Mouse (Mus musculus) adrenal gland, adult 2 months (tissue): ENCODE results near the gene Med27. TPM values are rescaled to one million over a fixed set of nuclear protein-coding genes. Genes with fewer than 3 reads are reported as not detected.
A peak's percentile ranks its signal among the peaks of the same experiment; 100 is the strongest.

Experiments used
- DNase-seq: peaks from one replicate; pipeline ENCODE4 v3.0.0; 2021
- long read RNA-seq: library from polyadenylated mRNA; stranded (forward); transcript quantifications from one replicate; pipeline ENCODE4 v2.0.0, GENCODE M21; 2021
- polyA plus RNA-seq: library from polyadenylated mRNA; depleted of rRNA; stranded (reverse); fragments of >200 nt; gene quantifications from 2 replicates; pipeline ENCODE4 v1.2.3, GENCODE M21; 2012; rRNA removed
- total RNA-seq, 2 experiments: library from RNA; stranded (reverse); gene quantifications; 2 replicates each; pipeline ENCODE4 v1.2.3; 2021

The Med27 gene
- total RNA-seq, result 10 to 100 TPM; 25.8 to 28.1 TPM
- 54.7 and 63.0 TPM in 2 replicates for polyA plus RNA-seq
- long read RNA-seq, transcript Med27-201 (8 exons, 1,254 nt), result major isoform, 19 of 26 reads
- long read RNA-seq, partial matches to known transcripts, result 3 of 26 reads
- long read RNA-seq, other reads (novel, unspliced or antisense), result 2 of 26 reads

DNA sequence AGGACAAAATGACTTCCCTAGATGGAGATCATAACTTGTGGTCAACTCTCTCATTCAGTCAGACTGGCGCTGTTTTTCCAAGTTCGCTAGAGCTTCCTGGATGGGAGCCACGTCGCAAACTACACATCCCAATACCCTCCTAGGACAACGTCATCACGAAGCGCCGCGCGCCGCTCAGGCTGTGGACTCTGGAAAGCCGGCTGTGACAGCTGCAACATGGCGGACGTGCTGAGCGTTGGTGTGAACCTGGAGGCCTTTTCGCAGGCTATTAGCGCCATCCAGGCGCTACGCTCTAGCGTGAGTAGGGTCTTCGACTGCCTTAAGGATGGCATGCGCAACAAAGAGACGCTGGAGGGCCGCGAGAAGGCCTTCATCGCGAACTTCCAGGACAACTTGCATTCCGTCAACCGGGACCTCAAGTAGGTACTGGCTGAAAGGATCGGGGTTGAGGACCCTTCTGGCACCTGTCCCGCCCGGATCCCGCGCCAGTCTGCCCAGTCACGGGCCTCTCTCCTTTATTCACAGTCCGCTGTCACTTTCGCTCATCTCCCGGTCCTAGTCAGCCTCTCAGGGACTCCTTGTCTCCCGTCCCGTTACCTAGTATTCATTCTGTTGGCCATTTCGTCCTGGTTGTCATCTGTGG, at the start of gene Med27:
Med27 (plus strand) TSS at position 191 of the 643 bp plus-strand sequence.
- DNase-seq, result peak; percentile 96

DNA sequence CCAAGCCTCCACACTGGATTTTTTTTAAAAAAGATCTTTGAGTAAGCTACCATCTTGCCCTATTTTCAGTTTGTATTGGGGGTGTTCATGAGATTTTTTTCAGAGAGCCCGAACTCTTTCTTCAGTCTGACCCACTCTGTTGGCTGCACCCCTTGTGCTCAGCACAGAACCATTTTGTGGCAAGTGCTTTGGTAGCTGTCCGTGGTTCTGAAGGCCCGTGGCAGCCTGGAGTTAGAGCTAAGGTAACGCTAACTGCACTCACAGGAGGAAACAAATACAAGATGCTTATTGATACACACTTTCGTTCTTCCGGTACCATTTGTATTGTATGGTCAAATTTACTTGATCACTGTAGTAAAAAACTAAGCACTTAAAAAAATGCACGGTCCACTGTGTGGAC, 36.7 kb upstream of the Med27 start:
- DNase-seq, result peak; percentile 22

DNA sequence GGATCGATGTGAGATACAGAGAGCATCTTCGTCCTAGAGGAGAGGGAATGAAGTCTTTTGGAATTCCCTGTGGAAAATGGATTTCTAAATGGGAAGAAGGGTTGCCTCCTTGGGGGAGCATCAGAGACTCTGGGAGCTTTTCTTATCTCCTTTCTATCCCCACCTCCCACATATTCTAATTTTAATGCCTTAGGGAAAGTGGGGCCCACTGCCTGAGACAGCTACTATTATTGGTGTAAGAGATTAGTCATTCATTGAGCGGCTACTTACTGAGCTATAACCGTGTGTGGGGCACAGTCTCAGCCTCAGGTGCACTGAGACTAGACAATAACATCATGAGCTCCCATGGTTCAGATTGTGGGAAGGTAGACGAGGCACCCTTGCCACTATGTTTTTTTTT, 34.6 kb upstream of the Med27 start:
- no peak for DNase-seq

DNA sequence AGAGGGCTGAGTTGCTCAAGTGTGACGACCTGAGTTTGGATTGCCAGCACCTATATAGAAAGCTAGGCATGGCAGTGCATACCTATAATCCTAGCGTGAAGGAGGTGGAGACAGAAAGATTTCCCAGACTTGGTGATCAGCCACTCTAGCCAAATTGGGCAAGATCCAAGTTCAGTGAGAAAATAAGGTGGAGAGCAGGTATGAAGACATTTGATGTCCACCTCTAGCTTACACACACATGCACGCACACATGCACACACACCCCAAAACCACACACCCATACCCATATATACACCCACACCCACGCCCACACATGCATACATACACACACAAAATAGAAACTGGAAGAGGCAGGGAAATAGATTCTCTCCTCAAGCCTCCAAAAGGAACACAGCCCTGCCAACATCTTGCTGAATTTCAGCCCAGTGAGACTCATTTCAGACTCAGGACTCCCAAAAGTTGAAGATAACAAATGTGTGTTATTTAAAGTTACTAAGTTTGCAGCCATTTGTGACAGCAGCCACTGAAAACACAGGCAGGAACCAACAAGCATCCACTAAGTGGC, 28.6 kb upstream of the Med27 start:
- DNase-seq, result no peak

DNA sequence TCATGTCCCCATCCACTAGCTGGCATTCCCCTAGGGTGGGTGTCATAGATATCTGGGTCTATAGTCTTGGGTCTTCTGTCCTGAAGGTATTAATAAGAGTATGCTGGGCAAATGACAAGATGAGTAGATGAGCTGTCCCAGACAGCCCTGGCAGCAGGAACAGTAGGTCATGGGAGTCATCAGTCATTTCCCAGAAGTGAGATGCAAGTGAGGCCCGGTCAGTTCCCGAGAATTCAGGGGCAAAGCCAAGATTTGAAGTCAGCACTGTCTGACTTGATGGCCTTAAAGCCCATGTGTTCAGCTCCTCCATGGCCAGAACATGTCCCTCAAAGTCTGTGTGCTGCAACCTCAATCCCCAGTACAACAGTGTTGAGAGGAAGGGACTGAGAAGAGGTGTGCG, 28.0 kb upstream of the Med27 start:
- peak; percentile 55 for DNase-seq

DNA sequence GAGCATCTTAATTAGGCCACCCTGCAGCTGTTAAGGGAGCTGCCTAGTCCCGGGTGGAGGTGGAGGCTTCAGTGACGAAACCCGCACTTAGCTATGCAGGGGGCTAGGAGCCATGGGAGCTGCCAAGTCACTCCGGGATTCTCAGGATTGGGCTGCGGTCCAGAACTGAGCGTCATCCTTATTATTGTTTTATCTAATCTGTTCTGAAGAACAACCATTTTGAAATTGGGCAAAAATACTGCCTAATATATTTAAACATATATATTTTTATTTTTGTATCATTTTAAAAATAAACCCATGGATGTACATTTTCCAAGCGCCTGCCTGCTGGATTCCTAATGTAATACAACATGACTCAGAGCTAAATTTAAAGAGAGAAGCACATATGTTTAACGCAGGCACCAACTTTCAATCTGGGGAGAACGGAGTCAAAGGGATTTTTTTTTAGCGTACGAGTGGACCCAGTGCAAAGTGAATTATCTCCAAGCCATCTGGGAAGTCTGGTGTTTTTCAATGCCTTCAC, 26.3 kb upstream of the Med27 start:
- no peak for DNase-seq

DNA sequence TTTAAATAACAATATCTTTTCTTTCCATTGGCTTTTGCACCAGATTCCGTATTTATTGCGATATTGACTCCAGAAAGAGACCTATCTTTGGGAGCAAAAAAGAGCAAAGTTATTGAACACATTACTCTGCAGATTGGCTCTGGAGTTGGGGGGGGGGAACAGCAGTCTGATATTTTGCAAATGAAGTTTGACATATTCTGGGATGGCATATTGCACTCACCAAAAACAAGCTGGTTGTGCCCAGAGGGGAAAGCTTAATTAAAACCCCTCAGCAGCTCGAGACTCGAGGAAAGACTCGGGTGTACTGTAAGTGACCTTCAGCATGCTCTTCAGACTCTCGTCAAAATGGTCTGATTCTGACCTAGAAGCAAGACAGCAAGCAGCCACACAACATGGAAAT, 25.8 kb upstream of the Med27 start:
- no peak for DNase-seq

DNA sequence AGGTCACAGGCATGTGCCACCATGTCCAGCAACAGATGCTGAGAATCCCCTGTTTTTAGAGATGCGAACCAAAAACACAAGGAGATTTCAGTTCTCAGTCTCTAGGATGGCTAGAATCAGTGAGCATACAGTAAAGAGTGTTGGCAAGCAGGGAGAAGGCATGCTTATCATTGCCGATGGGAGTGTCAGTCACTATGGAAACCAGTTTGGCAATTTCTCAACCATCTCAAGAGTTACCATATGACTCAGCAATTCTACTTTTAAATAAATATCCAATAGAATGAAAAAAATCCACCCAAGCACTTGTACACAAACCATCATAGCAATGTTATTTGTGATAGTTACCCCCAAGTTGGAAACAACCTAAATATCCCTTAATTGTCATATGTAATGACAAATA, 22.2 kb upstream of the Med27 start:
- DNase-seq, result peak; percentile 13

DNA sequence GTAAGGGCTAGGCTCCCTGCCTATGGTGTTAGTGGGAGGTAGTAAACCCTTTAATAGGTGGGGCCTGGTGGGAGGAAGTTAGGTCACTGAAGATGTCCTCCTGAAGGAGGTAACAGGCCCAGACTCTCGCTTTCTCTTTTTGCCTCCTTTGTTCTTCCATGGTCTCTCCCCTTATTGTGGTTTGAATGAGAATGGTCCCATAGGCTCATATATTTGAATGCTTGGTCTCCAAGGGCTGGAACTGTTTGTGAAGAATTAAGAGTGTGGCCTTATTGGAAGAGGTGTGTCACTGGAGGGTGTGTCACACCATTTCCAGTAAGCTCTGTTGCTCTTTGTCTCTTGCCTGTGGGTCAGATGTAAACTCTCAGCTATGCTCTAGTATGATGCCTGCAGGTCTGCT, 16.1 kb upstream of the Med27 start:
- no peak for DNase-seq

DNA sequence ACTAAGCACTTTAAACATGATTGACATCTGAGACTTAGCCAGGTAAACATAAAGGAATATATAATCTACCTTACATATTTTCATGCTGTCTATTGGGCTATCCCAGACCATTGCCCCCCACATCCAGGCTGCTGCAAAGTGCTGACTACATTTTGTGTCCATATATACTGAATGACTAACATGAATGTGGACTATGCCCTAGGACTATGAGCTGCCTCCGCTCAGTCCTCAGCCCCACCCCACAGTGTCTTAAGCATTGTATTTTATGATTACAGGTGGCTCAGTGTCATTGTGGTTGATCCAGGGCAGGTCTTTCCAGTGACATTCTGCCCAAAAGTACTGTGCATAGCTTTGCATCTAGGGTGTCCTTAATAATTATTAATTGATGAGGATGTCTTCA, 8.2 kb upstream of the Med27 start:
- no peak for DNase-seq

DNA sequence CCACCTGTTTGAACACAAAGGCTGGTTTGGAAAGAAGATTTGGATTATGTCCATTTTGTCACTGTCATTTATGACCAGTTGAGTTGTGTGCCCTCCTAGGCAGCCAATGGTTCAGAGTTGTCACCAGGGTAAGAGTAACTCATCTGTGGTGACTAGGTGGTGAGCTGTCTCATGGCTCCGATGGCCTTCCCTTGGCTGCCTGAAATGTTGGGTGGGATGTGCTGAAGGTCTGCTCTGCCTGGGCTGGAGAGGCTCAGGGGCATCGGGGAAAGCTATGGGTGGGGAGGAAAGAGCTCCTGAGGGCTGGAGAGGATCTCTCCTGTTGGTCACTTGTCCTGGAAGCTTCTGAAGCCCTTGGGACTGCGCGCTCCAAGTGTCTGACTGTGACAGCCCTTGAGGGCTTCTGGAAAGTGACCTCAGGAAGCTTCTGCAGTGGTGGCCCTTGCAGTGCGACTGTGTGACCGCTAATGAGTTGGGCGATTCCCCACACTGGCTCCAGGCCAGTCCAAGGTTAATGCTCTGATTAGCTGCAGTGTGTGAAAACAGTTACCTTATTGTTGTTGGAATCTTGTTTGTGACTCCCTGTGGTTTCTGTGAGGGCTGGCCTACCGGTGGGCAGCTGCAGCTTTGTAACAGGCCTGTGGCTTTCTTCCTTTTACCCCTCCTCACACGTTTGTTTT, 12.2 kb downstream of the Med27 start:
- peak; percentile 65 for DNase-seq

DNA sequence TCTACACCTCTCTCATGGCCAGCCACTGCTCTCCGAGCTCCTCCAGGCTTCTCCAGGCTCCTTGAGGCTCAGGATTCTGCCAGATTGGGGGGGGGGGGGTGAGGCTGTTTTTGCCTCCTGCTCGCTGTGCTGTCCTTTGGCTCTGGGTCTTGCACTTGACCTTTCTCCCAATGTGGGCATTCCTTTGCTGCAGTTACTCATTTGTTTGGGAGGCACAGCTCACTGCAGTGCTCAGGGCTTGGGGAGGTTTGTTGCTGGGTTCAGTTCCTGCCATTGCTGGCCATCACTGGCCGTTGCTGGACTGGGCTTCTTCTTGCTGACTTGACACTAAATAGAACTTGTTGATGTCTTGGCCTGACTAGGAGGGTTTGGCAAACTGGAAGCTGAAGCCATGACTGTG, 14.3 kb downstream of the Med27 start:
- peak; percentile 55 for DNase-seq

DNA sequence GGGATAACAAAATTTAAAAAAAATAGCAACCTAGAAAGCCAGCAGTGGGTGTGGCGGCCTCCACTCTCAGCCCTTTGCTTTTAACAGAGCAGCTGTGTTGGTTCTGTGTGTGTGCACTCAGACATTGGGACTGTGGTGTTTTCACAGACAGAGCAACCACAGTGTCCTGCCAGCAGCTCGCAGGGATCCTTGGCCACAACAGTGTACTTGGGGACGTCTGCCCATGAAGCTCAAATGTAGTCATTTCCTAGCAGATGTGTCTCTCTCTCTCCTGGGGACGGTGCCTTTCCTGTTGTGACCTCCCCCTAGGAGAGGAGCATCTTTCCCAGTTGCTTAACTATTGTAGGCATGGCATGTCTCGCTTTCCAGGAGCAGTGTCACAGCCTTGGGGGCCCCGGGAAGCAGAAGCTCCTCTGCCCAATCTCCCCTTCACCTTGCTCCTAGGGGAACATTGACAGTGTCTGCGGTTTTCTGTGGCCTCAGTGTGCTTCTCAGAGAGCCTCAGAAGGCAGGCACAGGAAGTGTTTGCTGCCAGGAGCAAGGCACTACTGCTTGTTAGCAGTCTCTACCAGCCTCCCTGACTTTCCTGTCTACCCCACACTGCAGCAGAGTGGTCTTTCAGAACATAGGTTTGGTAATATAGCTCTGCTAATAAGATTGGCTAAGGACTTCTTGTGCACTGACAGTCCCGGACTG, 18.5 kb downstream of the Med27 start:
- DNase-seq, result no peak

DNA sequence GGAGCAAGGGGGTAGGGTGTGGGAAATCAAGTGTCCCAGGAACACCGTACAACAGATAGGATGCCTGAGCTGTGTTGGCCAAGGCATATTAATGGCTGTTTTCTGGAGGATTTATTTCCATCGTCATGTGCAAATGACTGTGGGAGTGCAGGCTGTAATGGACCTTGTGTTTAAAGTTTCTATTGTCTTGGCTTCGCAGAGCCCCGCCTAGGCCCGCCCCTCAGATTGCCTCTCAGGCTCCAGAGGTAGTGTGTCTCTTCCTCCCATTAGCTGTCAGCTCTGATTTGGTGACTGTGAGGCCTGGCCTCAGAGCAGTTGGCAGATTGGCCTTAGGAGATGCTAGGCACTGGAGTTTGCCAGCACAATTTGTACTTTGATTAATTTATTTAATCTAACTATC, 22.1 kb downstream of the Med27 start:
- no peak for DNase-seq

DNA sequence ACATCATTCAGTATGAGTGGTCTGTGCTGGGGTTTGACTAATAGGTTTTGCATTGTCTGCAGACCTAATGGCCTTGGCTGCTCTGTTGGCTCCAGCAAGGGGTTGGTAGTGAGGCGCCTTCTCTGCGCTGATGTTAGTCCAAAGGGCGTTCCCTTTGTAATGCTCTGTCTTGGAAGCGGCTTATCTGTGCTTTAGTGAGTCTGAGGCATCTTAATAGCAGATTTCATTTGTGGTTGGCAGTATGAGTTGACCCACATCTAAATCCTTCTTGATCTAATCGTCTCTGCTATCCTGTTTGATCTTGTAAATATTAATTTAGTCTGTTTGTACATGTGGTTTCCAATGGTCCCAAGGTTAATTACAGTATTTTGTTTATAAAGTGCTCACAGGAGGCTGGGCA, 25.6 kb downstream of the Med27 start:
- peak; percentile 20 for DNase-seq

DNA sequence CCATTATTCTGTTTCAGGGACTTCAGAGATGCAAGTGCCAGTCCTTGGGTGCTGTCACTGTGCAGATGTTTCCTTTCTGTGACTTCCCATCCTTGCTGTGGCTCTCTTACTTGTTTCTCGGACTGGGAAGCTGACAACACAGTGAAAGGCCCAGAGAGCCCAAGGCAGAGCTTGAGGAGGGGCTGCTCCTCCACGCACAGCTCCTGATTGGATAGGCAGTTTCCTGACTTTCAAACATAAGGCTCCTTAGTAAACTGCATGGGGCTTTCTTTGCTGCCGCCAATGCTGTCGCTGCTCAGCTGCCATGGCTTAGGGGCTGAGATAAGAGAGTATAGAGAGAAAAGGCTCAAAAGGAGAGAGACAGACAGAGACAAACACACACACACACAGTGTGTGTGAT, 35.1 kb downstream of the Med27 start:
- no peak for DNase-seq

DNA sequence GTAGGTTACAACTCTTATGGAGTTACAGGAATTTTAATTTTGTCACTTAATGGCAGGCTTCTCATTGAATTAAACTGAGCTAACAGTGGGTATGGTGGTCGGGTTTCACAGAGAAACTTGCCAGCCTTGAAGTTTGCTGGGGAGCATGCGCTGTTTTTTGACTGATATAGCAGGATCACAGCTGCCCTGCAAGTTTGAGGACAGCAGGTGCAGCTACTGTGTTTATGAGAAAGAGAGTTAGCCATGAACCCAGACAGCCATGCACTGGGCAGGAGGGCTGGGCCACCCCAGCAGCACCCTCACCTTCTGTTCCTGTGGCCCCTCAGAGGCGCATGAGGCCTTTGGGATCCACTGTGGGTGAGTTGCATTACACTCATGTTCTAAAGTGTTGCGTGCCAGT, 36.0 kb downstream of the Med27 start:
- DNase-seq, result no peak

DNA sequence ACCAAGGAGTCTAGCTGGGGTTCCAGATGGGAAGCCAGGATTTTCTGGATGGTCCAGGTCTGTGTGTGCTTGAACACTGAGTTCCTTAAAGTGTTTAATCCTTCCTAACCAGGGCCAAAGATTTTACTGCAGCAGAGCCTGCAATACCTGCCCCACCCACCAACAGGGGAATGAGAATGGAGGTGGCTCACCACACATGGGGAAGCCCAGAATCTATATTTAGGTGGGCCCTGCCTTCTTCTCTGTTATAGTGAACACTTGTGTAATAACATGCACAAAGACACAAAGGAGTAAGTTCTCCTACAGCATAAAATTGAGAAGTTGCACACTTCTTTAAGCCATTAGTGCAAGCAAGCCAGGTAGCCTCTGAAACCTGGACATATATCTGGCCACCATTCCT, 36.5 kb downstream of the Med27 start:
- no peak for DNase-seq

DNA sequence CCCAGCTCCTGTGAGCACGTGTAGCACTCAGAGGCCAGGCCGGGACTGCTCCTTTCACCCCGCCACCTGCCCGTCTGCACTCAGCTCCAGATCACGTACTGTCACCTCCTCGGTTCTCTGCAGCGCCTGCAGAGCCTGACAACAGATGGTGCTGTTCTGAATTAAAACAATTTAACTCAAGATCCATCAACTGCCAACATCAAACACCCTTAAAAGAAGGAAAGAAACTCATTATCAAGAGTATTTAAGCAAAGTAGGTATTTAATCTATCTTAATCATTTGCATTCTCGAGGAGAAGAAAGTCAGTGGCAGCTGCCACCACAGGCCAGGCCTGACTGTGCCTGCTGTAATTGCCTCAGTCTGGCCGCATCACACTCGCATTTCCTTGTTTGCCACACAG, 38.8 kb downstream of the Med27 start:
- DNase-seq, result no peak

DNA sequence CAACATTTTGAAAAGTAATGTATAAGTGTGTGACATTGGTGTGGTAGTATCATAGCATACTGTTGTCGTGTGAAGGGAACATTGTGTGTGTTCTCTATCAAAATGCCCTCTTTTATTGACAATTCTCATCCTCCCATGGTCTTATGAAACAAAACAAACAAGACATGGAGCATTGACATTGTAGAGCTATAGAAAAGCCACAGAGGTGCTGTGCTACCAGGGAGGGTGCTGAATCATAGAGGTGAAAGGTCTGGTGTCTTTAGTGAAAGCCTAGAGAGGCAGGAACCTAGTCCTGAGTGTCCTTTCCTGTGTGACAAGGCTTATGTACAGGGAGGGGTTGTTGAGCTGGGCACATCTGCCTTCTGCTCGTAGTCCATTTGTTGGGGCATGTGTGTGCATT, 40.6 kb downstream of the Med27 start:
- no peak for DNase-seq

DNA sequence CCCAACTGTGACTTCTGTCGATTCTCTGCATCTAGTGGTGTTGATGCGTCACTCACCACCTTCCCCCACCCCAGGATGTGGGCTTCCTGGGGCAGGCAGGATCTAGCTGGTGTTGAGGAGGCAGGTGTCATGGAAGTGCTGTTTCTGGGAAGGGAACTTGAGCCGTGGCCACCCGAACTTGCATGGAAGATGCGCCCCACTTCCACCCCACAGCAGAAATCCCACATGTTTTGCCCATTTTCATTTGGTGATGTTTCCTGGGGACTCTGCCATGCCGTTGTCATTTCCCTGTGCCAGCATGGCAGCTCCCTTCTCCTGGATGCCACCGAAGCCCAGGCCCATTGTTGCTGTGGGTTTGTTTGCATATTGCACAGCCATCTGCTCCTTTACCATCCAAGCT, 42.3 kb downstream of the Med27 start:
- no peak for DNase-seq

DNA sequence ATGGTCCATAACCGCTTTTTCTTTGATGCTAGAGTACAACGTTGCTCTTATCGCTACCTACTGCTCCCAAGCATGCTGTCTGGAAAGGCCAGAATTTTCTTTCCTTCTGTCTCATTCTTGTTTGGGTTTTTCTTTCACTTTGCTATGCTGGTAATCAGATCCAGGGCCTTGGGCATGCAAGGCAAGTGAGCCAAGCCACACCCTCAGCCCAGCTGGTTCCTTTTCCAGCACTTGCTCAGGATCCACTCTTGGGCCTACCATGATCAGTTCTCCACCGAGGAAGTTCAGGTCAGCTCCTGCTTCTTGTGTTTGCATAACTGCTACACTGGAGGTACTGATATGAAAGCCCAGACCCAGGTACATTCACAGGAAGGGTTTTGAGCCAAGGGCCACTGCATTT, 44.5 kb downstream of the Med27 start:
- peak; percentile 17 for DNase-seq

DNA sequence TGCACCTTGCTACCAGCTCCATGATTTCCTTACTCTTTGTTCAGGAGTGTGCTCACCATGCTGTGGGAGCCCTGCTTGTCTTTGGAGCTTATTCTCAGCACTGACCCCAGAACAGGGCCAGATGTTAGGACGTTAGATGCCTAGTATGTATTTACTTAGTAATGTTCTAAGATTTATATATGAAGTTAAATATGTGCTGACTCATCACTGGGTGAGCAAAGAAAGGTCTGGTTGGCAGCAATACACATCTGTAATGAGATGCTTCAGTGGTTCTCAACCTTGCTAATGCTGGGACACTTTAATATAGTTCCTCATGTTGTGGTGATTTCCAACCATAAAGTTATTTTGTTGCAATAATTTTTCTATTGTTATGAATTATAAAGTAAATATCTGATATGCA, 45.4 kb downstream of the Med27 start:
- no peak for DNase-seq
